Mouse (Mus musculus) C2C12 (cell line): ENCODE data around the gene Smtn. TPM values are rescaled to one million over a fixed set of nuclear protein-coding genes. Genes with fewer than 3 reads are reported as not detected.
A peak's percentile ranks its signal among the peaks of the same experiment; 100 is the strongest.

Experiments
- H3K27me3 ChIP-seq: one replicate; pipeline ENCODE4 v1.6.1; 2011; ENCODE audit not compliant: control insufficient read depth, insufficient read depth, insufficient read length
- H3K36me3 ChIP-seq: one replicate; pipeline ENCODE4 v1.6.1; 2011; ENCODE audit not compliant: control insufficient read depth, insufficient read depth
- H3K4me3 ChIP-seq: one replicate; pipeline ENCODE4 v1.5.1; 2011; ENCODE audit warnings: mild to moderate bottlenecking, control low read depth; ENCODE audit not compliant: poor library complexity, insufficient read depth, severe bottlenecking
- H3K79me2 ChIP-seq: one replicate; pipeline ENCODE4 v1.6.1; 2011; ENCODE audit not compliant: control insufficient read depth, insufficient read depth
- H3K79me3 ChIP-seq: one replicate; pipeline ENCODE4 v1.6.1; 2011; ENCODE audit warnings: low read depth, control low read depth
- H3ac ChIP-seq: one replicate; pipeline ENCODE3; 2011; ENCODE audit warnings: low read depth; ENCODE audit not compliant: control insufficient read depth, insufficient read length
- CEBPB ChIP-seq: IDR thresholded peaks from one replicate; pipeline ENCODE4 v1.6.1; 2011; ENCODE audit warnings: low read depth, mild to moderate bottlenecking, control low read depth, moderate library complexity
- CTCF ChIP-seq: IDR thresholded peaks from one replicate; pipeline ENCODE4 v1.5.1; 2011; ENCODE audit not compliant: control insufficient read depth, insufficient read depth, insufficient read length
- FOSL1 ChIP-seq: IDR thresholded peaks from one replicate; pipeline ENCODE4 v1.8.0; 2011; ENCODE audit warnings: mild to moderate bottlenecking, low read length; ENCODE audit not compliant: poor library complexity, insufficient read depth, severe bottlenecking
- MAX ChIP-seq: IDR thresholded peaks from one replicate; pipeline ENCODE4 v1.6.1; 2011; ENCODE audit warnings: mild to moderate bottlenecking, control low read depth
- MYOD1 ChIP-seq: IDR thresholded peaks from one replicate; pipeline ENCODE4 v1.6.1; 2011; ENCODE audit warnings: low read depth; ENCODE audit not compliant: control insufficient read depth, insufficient read length
- MYOG ChIP-seq: IDR thresholded peaks from one replicate; pipeline ENCODE4 v1.6.1; 2011; ENCODE audit not compliant: control insufficient read depth, insufficient read length; ENCODE audit errors: extremely low read depth
- USF1 ChIP-seq: IDR thresholded peaks from one replicate; pipeline ENCODE4 v1.6.1; 2011; ENCODE audit warnings: low read depth, mild to moderate bottlenecking, control low read depth, moderate library complexity
- polyA plus RNA-seq: library from polyadenylated mRNA; unstranded; fragments of >200 nt; fragmentation: generic; extraction: Trizol; gene quantifications from one replicate; pipeline ENCODE4 v1.2.1, GENCODE M21; 2012; ENCODE audit warnings: missing spikeins

Gene Smtn
- polyA plus RNA-seq, 1 experiment: 45.9 TPM

GRCm38 (mm10) chr11:3567896-3568295, 27.5 kb upstream of the Smtn start:
- no peaks in the 10 kb centered on the region for H3K79me3 ChIP-seq
- no peak for TF ChIP-seq USF1
- no peak for TF ChIP-seq MAX

DNA sequence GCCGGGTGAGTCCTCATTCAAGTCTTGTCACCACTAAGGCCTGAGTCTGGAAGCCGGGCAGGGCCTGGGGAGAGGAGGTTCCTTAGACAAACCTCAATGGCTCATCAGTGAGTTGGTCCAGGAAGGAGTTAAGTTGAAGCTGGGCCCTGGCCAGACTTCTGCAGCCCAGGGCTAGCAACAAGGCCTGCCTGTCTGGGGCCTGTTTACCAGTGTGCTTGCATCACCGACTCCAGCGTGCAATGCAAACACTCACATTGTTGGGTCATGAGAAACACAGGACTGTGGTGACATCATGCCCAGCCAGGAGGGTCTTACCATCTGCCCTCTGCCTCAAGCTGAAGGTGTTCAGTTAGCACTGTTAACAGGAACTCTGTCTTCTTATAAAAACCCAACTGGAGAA, 25.6 kb upstream of the Smtn start:
- Histone ChIP-seq H3K79me2 (no peaks in the 10 kb centered on the region), H3K79me3 (no peaks in the 10 kb centered on the region), H3ac (no peak overlapping the region), H3K27me3 (no peaks in the 10 kb centered on the region), H3K36me3 (no peaks in the 10 kb centered on the region), H3K4me3 (no peak overlapping the region)
- no peak for TF ChIP-seq CEBPB
- TF ChIP-seq MYOG: no peak
- TF ChIP-seq MYOD1: no peak
- no peak for TF ChIP-seq USF1
- no peak for TF ChIP-seq MAX
- no peak for TF ChIP-seq FOSL1
- TF ChIP-seq CTCF: no peak

More at GRCm38 (mm10) chr11:3567896-3568295, 27.5 kb upstream of the Smtn start:
- Histone ChIP-seq H3K27me3 (no peaks in the 10 kb centered on the region), H3K4me3 (no peak overlapping the region), H3K79me2 (no peaks in the 10 kb centered on the region), H3ac (no peak overlapping the region), H3K36me3 (no peaks in the 10 kb centered on the region)

GRCm38 (mm10) chr11:3564451-3564850, 24.0 kb upstream of the Smtn start:
- TF ChIP-seq MYOD1 (no peak), CTCF (no peak), CEBPB (no peak), USF1 (no peak), FOSL1 (no peak), MAX (no peak), MYOG (no peak)
- Histone ChIP-seq H3K27me3 (no peaks in the 10 kb centered on the region), H3ac (no peak overlapping the region), H3K4me3 (no peak overlapping the region), H3K79me2 (no peaks in the 10 kb centered on the region), H3K79me3 (no peaks in the 10 kb centered on the region), H3K36me3 (no peaks in the 10 kb centered on the region)

DNA sequence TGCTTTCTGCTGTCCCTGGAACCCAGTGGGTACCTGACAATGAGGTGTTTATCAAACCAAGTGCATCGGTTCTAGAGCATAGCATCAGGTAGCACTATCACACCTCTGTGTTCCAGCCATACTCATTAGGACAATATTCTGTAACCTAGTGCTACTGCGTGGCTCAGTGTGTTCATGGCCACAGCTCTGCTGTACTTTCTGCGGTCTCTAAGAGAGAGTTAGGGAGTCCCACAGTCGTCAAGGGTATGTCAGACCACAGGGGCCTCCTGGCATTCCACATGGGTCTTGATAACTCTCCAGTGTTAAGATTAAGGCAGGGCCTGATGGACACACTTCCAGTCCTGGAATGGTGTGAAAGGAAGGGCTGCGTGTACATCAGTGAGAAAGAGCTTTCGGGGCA, 23.4 kb upstream of the Smtn start:
- TF ChIP-seq USF1 (no peak), MAX (no peak), FOSL1 (no peak), CTCF (no peak), CEBPB (no peak), MYOD1 (no peak), MYOG (no peak)
- Histone ChIP-seq H3K36me3 (no peaks in the 10 kb centered on the region), H3ac (no peak overlapping the region)

GRCm38 (mm10) chr11:3560202-3560601, 19.8 kb upstream of the Smtn start:
- Histone ChIP-seq H3K27me3 (no peaks in the 10 kb centered on the region), H3ac (no peak overlapping the region), H3K36me3 (no peaks in the 10 kb centered on the region), H3K4me3 (no peak overlapping the region), H3K79me2 (no peaks in the 10 kb centered on the region), H3K79me3 (no peaks in the 10 kb centered on the region)
- TF ChIP-seq FOSL1 (no peak), MAX (peak; percentile 44)

More for the DNA sequence above, 23.4 kb upstream of the Smtn start:
- H3K79me3 ChIP-seq: no peaks in the 10 kb centered on the region
- no peak overlapping the region for H3K4me3 ChIP-seq
- H3K27me3 ChIP-seq: no peaks in the 10 kb centered on the region
- no peaks in the 10 kb centered on the region for H3K79me2 ChIP-seq

DNA sequence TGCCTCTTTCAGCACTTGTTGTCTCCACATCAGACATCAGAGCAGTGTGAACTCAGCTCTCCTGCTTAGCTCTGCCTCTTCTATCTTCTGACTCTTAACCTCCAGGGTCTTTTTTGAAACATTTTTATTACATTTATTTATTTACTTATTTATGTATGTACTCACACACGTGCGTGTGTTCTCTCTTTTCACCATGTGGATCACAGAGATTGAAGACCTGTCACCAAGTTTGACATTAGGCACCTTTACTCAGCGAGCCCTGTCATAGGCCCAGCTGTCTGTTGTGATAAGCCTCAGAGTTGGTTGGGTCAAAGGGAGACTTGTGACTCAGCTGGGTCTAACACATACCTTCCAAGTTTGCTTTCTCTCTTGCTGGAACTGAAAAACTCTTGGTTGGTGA, 17.4 kb upstream of the Smtn start:
- Histone ChIP-seq H3K27me3 (no peaks in the 10 kb centered on the region), H3K4me3 (no peak overlapping the region), H3K79me2 (no peaks in the 10 kb centered on the region), H3ac (no peak overlapping the region), H3K79me3 (no peaks in the 10 kb centered on the region), H3K36me3 (no peaks in the 10 kb centered on the region)
- TF ChIP-seq CTCF (no peak), CEBPB (no peak), MAX (no peak), MYOD1 (no peak), USF1 (no peak), MYOG (no peak), FOSL1 (no peak)

GRCm38 (mm10) chr11:3554976-3555375, 14.6 kb upstream of the Smtn start:
- no peaks in the 10 kb centered on the region for H3K79me3 ChIP-seq
- no peaks in the 10 kb centered on the region for H3K36me3 ChIP-seq
- H3ac ChIP-seq: no peak overlapping the region
- no peaks in the 10 kb centered on the region for H3K79me2 ChIP-seq
- TF ChIP-seq MYOD1 (no peak), MAX (no peak), FOSL1 (no peak), CTCF (no peak), CEBPB (no peak)
- H3K27me3 ChIP-seq: no peaks in the 10 kb centered on the region
- no peak overlapping the region for H3K4me3 ChIP-seq
